Mouse (Mus musculus): ENCODE measurements around the gene Tpra1. TPM values are rescaled to one million over a fixed set of nuclear protein-coding genes. Genes with fewer than 3 reads are reported as not detected.

The Tpra1 gene
- total and polyA plus RNA-seq, 2 experiments from 2014 or later, result 49.4 to 88.4 TPM

DNA sequence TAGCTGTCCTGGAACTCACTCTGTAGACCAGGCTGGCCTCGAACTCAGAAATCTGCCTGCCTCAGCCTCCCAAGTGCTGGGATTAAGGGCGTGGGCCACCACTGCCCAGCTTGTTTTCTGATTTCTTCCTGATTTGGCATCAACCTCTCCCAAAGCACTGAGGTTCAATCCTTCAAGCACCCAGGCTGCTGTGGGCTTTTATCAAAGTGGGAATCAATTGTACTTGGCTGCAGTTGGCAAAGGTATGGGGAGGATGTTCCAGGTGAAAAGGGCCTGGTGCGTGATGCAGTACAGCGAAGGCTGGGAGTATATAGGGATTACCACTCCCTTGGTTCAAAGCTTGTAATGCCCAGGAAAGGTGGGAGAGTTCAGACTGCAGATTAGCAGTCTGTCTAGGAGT lies 3.0 kb upstream of the Tpra1 start:
- DNase-seq (ENCODE audit: low spot score) (no peak), ATAC-seq (no peak)
- Histone ChIP-seq H3K4me2 (ENCODE audit: low read depth, low read length) (peak overlapping the region; percentile 97; the same call in 1 of the 2 replicates), H3K27ac (no peak overlapping the region), H3K9me3 (ENCODE audit: low read length) (no peaks in the 10 kb centered on the region), H3K36me3 (ENCODE audit: insufficient read depth, low read length) (no peaks in the 10 kb centered on the region), H3K4me1 (ENCODE audit: insufficient read depth, low read length) (peaks cover 18% of the 10 kb centered on the region), H3K4me3 (ENCODE audit: low read length) (0 out of 2 replicates have a peak overlapping the region, but pooled peaks have one; percentile 57), H3K9ac (replicated peaks; ENCODE audit: low read length) (no peak overlapping the region), H3K27me3 (ENCODE audit: insufficient read depth, low read length) (no peaks in the 10 kb centered on the region)
- 54% methylated on average over 4 of the region's 4 CpGs for WGBS
- no peak for TF ChIP-seq CTCF (IDR thresholded peaks at IDR 0.05; ENCODE audit: low read depth)

- H3K4me3 ChIP-seq (ENCODE audit: low read length), result no peak overlapping the region
- ATAC-seq (no peak), DNase-seq (ENCODE audit: low spot score) (no peak)
- no peaks in the 10 kb centered on the region for H3K36me3 ChIP-seq (ENCODE audit: insufficient read depth, low read length)
- no peaks in the 10 kb centered on the region for H3K9me3 ChIP-seq (ENCODE audit: low read length)
- no peak overlapping the region for H3K27ac ChIP-seq
- no peak for TF ChIP-seq CTCF (IDR thresholded peaks at IDR 0.05; ENCODE audit: low read depth)
- no peaks in the 10 kb centered on the region for H3K27me3 ChIP-seq (ENCODE audit: insufficient read depth, low read length)
- 86% methylated on average over 2 of the region's 2 CpGs for WGBS
- no peak overlapping the region for H3K9ac ChIP-seq (replicated peaks; ENCODE audit: low read length)
- H3K4me2 ChIP-seq (ENCODE audit: low read depth, low read length), result no peak overlapping the region
- H3K4me1 ChIP-seq (ENCODE audit: insufficient read depth, low read length), result peaks cover 20% of the 10 kb centered on the region
Measured at GRCm38 (mm10) chr6:88899628-88900027, 2.4 kb upstream of the Tpra1 start.

- peak overlapping the region; percentile 99 for H3K4me2 ChIP-seq (ENCODE audit: low read depth, low read length)
- 9% methylated on average over 5 of the region's 5 CpGs for WGBS
- no peak for ATAC-seq
- H3K36me3 ChIP-seq (ENCODE audit: insufficient read depth, low read length), result no peaks in the 10 kb centered on the region
- no peaks in the 10 kb centered on the region for H3K9me3 ChIP-seq (ENCODE audit: low read length)
- no peaks in the 10 kb centered on the region for H3K27me3 ChIP-seq (ENCODE audit: insufficient read depth, low read length)
- H3K9ac ChIP-seq (replicated peaks; ENCODE audit: low read length), result peak overlapping the region; percentile 79
- H3K4me3 ChIP-seq (ENCODE audit: low read length), result peak overlapping the region; percentile 80
- H3K4me1 ChIP-seq (ENCODE audit: insufficient read depth, low read length), result peaks cover 23% of the 10 kb centered on the region
- no peak for TF ChIP-seq CTCF (IDR thresholded peaks at IDR 0.05; ENCODE audit: low read depth)
- H3K27ac ChIP-seq, result peak overlapping the region; percentile 88
- no peak for DNase-seq (ENCODE audit: low spot score)
Measured at GRCm38 (mm10) chr6:88901471-88901870, 580 bp upstream of the Tpra1 start.

DNA sequence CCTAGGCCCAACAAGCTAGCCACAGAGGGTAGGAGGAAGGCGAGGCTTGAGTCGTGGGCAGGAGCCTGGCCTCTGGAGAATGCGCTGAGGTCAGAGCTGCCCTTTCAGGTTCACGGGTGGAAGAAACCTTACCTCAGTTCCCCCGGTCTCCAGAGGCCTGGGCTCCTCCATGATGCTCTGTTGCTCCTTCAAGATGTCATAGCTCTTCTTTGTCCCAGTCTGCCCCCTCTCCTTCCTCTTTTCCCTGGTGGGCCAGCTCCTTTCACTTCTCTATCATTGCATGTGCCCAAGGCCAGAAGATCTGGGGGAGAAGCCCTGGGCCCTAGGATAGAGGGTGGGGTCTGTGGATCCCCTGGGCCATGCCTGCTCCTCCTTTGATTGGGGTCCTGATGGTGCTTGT lies 1.7 kb downstream of the Tpra1 start:
- H3K27ac ChIP-seq, result no peak overlapping the region
- DNase-seq (ENCODE audit: low spot score) (no peak), ATAC-seq (no peak)
- H3K27me3 ChIP-seq (ENCODE audit: insufficient read depth, low read length), result no peaks in the 10 kb centered on the region
- H3K4me3 ChIP-seq (ENCODE audit: low read length), result peak overlapping the region; percentile 80; the same call in 1 of the 2 replicates
- peak overlapping the region; percentile 99 for H3K4me2 ChIP-seq (ENCODE audit: low read depth, low read length)
- no peaks in the 10 kb centered on the region for H3K36me3 ChIP-seq (ENCODE audit: insufficient read depth, low read length)
- H3K9ac ChIP-seq (replicated peaks; ENCODE audit: low read length), result peak overlapping the region; percentile 79; the same call in 1 of the 2 replicates
- WGBS, result 90% methylated on average over 5 of the region's 5 CpGs
- TF ChIP-seq CTCF (IDR thresholded peaks at IDR 0.05; ENCODE audit: low read depth), result no peak
- no peaks in the 10 kb centered on the region for H3K9me3 ChIP-seq (ENCODE audit: low read length)
- peaks cover 26% of the 10 kb centered on the region for H3K4me1 ChIP-seq (ENCODE audit: insufficient read depth, low read length)

- TF ChIP-seq CTCF (IDR thresholded peaks at IDR 0.05; ENCODE audit: low read depth), result no peak
- DNase-seq (ENCODE audit: low spot score) (no peak), ATAC-seq (no peak)
- Histone ChIP-seq H3K9ac (replicated peaks; ENCODE audit: low read length) (no peak overlapping the region), H3K4me2 (ENCODE audit: low read depth, low read length) (no peak overlapping the region), H3K4me3 (ENCODE audit: low read length) (no peak overlapping the region), H3K27ac (no peak overlapping the region), H3K36me3 (ENCODE audit: insufficient read depth, low read length) (no peaks in the 10 kb centered on the region), H3K4me1 (ENCODE audit: insufficient read depth, low read length) (peaks cover 26% of the 10 kb centered on the region), H3K9me3 (ENCODE audit: low read length) (no peaks in the 10 kb centered on the region), H3K27me3 (ENCODE audit: insufficient read depth, low read length) (no peaks in the 10 kb centered on the region)
- 90% methylated on average over 4 of the region's 4 CpGs for WGBS
Measured at GRCm38 (mm10) chr6:88904456-88904974, 2.5 kb downstream of the Tpra1 start.

- Histone ChIP-seq H3K9ac (replicated peaks; ENCODE audit: low read length) (no peak overlapping the region), H3K4me3 (ENCODE audit: low read length) (no peak overlapping the region), H3K4me1 (ENCODE audit: insufficient read depth, low read length) (peaks cover 26% of the 10 kb centered on the region), H3K27ac (no peak overlapping the region), H3K9me3 (ENCODE audit: low read length) (no peaks in the 10 kb centered on the region), H3K36me3 (ENCODE audit: insufficient read depth, low read length) (no peaks in the 10 kb centered on the region; the same call in 1 of the 2 replicates), H3K27me3 (ENCODE audit: insufficient read depth, low read length) (no peaks in the 10 kb centered on the region), H3K4me2 (ENCODE audit: low read depth, low read length) (no peak overlapping the region)
- ATAC-seq (no peak), DNase-seq (ENCODE audit: low spot score) (no peak)
- no peak for TF ChIP-seq CTCF (IDR thresholded peaks at IDR 0.05; ENCODE audit: low read depth)
- 80% methylated on average over 7 of the region's 7 CpGs for WGBS
Measured at GRCm38 (mm10) chr6:88905042-88905441, 3.0 kb downstream of the Tpra1 start.

DNA sequence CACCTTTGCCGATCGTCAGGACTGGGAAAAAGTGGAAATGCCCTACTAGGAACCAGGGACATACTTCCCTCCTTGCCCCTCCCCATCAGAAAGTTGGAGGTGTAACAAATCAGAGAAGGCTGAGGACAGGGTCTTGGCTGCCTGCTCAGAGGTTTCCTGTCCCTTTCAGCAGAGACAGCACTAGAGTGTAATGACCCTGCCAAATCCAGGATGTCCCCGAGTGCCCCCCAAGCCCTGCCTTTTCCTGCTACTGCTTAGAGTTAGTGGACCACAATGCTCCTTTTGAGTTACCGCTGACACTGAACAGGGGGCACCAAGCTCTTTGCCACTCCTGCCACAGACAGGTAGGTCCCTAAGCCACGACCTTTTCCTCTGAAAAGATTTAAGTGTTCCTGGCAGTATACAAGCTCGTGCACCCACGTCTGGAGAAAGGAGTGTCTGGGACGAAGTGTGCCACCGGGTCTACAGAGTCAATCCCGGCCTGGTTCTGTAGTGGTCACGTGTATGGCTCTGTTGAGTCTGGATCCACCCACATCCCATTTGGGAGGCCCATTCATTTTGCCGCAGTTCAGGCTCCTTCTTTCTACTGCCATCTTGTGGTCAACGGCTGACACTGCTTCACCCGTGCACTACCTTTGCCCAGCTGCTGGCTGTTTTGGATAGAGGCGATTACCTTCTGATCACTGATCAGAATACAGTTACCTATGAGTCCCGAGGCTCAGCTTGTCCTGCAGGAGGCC lies 4.5 kb downstream of the Tpra1 start:
- TF ChIP-seq CTCF (IDR thresholded peaks at IDR 0.05; ENCODE audit: low read depth), result peak; percentile 93
- Histone ChIP-seq H3K9me3 (ENCODE audit: low read length) (no peaks in the 10 kb centered on the region), H3K36me3 (ENCODE audit: insufficient read depth, low read length) (no peaks in the 10 kb centered on the region; the same call in 1 of the 2 replicates), H3K9ac (replicated peaks; ENCODE audit: low read length) (0 out of 2 replicates have a peak overlapping the region, but pooled peaks have one; percentile 13), H3K4me2 (ENCODE audit: low read depth, low read length) (peak overlapping the region; percentile 33; the same call in 1 of the 2 replicates), H3K27me3 (ENCODE audit: insufficient read depth, low read length) (no peaks in the 10 kb centered on the region), H3K4me1 (ENCODE audit: insufficient read depth, low read length) (peaks cover 21% of the 10 kb centered on the region), H3K4me3 (ENCODE audit: low read length) (peak overlapping the region; percentile 8; the same call in 1 of the 2 replicates), H3K27ac (no peak overlapping the region)
- ATAC-seq (peak; percentile 63), DNase-seq (ENCODE audit: low spot score) (peak; percentile 85)
- WGBS, result 20% methylated on average over 16 of the region's 16 CpGs
